Mouse (Mus musculus) intestine, embryonic 14.5 days (tissue): ENCODE measurements at regions not wholly inside any gene's neighbourhood (a gene's known extent, or its start where the extent isn't known, plus 50 kb on each side); places are given as distances from the start of the nearest gene placed in this dataset.

ENCODE experiments used
- ATAC-seq: fragments of 200-750 bp; cut with Nextera tagmentation; replicated peaks from 2 replicates; pipeline ENCODE4 v1.8.0; 2017; ENCODE audit warnings: low read depth, moderate number of reproducible peaks, moderate TSS enrichment, moderate library complexity; ENCODE audit not compliant: low FRiP score, low TSS enrichment
- DNase-seq: peaks from one replicate; pipeline ENCODE4 v3.0.0-alpha.2; 2018; ENCODE audit warnings: low spot score
- H3K27ac ChIP-seq: fragments of 300-500 bp; sonication (generic); 2 replicates; pipeline ENCODE4 v1.5.1; 2014; ENCODE audit warnings: low read depth, mild to moderate bottlenecking, control low read depth
- H3K27me3 ChIP-seq: fragments of 300-500 bp; sonication (generic); replicated peaks from 2 replicates; pipeline ENCODE4 v1.6.1; 2014; ENCODE audit warnings: low read length, control low read depth; ENCODE audit not compliant: control insufficient read depth, insufficient read depth
- H3K36me3 ChIP-seq: fragments of 300-500 bp; sonication (generic); 2 replicates; pipeline ENCODE4 v1.6.1; 2014; ENCODE audit warnings: low read length, control low read depth; ENCODE audit not compliant: control insufficient read depth, insufficient read depth
- H3K4me1 ChIP-seq: fragments of 300-500 bp; sonication (generic); replicated peaks from 2 replicates; pipeline ENCODE4 v1.6.1; 2014; ENCODE audit warnings: low read length, control low read depth, mixed read lengths; ENCODE audit not compliant: control insufficient read depth, insufficient read depth
- H3K4me2 ChIP-seq: fragments of 300-500 bp; sonication (generic); 2 replicates; pipeline ENCODE4 v1.6.1; 2014; ENCODE audit warnings: low read length
- H3K4me3 ChIP-seq: fragments of 300-500 bp; sonication (generic); 2 replicates; pipeline ENCODE4 v1.5.1; 2014; ENCODE audit warnings: low read depth, low read length, control low read depth, mixed read lengths
- H3K9ac ChIP-seq: fragments of 300-500 bp; sonication (generic); 2 replicates; pipeline ENCODE4 v1.6.1; 2014; ENCODE audit warnings: mild to moderate bottlenecking, low read length
- H3K9me3 ChIP-seq: fragments of 300-500 bp; sonication (generic); 2 replicates; pipeline ENCODE4 v1.6.1; 2016; ENCODE audit warnings: low read length, control low read depth; ENCODE audit not compliant: control insufficient read depth
- WGBS: fragments of 180-500 bp; shearing (Covaris S2); extraction: QIAGEN DNeasy Blood & Tissue Kit; methylation state at CpG from one replicate; pipeline ENCODE4 v1.1.7; 2014; 5-methylcytosine and 5-hydroxymethylcytosine counted together

DNA sequence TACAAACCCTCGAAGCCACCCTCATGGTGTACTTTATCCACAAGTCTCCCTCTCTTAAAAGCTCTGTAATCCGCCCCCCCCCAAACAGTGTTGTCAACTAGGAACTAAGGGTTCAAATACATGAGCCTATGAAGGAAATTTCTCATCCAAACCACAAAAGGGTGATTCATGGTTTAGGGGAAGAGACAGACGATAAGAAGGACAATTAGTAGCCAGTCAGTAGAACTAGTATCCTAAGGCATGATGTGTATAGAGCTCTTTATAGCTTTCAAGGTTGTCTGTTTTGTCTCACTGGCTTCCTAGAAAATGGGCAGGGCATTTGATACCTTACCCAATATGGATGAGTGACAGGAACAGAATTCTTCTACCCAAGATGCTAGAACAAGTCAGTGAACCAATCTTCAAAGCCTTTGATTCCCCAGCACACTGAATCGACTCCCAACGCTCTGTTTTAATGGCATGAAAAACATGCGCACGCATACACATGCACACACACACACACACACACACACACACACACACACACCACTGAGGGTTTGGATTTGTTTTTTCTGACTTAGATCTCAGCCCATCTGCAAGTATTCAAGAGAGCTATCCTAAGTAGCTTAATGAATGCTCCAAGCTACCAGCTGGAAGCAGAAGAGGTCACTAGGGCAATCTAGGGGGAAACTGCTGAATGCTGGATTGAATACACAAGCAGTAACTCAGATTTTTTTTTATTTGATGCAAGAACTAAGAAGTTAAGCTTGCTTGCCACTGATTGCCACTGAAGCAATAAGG, 236.6 kb upstream of the Sox9 start:
- 0 out of 2 replicates have a peak, but pooled peaks cover 6% of the 10 kb centered on the region for H3K4me1 ChIP-seq
- no peak for DNase-seq
- H3K4me3 ChIP-seq, result no peak overlapping the region
- no peaks in the 10 kb centered on the region for H3K27me3 ChIP-seq
- 62% methylated on average over 7 of the region's 7 CpGs for WGBS
- no peak for ATAC-seq
- H3K4me2 ChIP-seq, result no peak overlapping the region
- no peak overlapping the region for H3K27ac ChIP-seq
- H3K36me3 ChIP-seq, result no peaks in the 10 kb centered on the region
- H3K9ac ChIP-seq, result no peak overlapping the region
- H3K9me3 ChIP-seq, result no peaks in the 10 kb centered on the region

DNA sequence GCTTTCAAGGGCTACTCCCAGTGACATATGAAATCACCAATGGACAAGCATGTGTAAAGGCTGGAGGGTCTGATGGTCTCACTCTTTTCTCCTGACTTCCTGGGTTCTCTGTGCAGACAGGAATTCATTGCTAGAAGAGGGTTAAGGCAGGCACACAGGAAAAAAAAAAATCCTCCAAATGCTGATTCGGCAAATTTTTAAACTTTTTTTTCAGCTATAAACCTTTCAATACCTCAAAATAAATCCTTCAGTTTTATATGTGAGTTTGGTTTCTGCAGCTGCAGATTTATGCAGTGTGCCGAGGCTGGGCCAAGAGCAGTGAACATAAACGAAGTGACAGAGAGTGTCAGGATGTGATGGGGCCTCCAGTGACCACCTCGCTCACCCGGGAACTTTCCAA, 235.9 kb upstream of the Sox9 start:
- H3K4me3 ChIP-seq, result no peak overlapping the region
- DNase-seq, result no peak
- no peak overlapping the region for H3K9ac ChIP-seq
- H3K4me1 ChIP-seq, result 0 out of 2 replicates have a peak, but pooled peaks cover 6% of the 10 kb centered on the region
- H3K27ac ChIP-seq, result no peak overlapping the region
- WGBS, result 51% methylated on average over 5 of the region's 5 CpGs
- H3K4me2 ChIP-seq, result no peak overlapping the region
- H3K27me3 ChIP-seq, result no peaks in the 10 kb centered on the region
- no peaks in the 10 kb centered on the region for H3K36me3 ChIP-seq
- no peak for ATAC-seq
- no peaks in the 10 kb centered on the region for H3K9me3 ChIP-seq

DNA sequence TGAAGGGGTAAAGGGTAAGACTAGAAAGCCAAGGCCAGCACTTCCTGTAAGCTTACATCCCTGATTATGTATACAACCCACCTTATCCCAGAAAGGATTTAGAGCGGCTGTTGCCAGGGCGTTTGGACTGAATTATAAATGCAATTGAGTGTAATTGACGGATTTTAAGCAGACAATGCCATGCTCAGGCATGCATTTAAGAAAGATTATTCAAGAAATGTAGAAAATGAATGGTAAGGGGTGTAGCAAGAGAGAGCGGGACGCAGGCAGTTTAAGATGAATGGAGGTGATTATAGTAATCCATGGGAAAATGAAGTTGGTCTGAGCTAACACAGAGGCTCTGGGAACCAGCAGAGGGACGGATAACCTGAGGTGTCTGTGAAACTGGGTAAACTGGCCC, 229.2 kb upstream of the Sox9 start:
- H3K9ac ChIP-seq, result no peak overlapping the region
- H3K4me3 ChIP-seq, result no peak overlapping the region
- H3K4me2 ChIP-seq, result no peak overlapping the region
- H3K4me1 ChIP-seq, result no peaks in the 10 kb centered on the region
- H3K27me3 ChIP-seq, result no peaks in the 10 kb centered on the region
- WGBS, result 73% methylated on average over 6 of the region's 6 CpGs
- H3K9me3 ChIP-seq, result no peaks in the 10 kb centered on the region
- H3K27ac ChIP-seq, result no peak overlapping the region
- ATAC-seq (no peak), DNase-seq (no peak)
- no peaks in the 10 kb centered on the region for H3K36me3 ChIP-seq

DNA sequence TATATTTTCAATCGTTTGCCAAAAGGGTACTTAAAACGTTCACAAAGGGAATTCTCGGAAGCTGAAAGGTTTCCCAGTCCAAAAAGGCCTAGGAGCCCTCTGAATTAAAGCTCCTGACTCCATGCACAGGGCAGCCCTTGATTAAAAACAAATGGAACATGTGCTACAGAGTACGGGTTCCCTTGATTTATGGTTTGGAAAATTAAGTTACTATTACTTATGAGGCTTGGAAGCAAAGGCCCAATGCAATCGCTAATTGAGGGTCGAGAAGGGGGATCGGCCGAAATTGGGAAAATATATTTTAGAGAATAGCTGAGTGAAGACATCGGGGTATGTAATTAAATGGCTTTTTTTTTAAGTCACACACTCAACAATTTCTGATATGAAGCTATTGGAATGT, 219.0 kb upstream of the Sox9 start:
- no peaks in the 10 kb centered on the region for H3K27me3 ChIP-seq
- ATAC-seq, result no peak
- H3K9me3 ChIP-seq, result 0 out of 2 replicates have a peak, but pooled peaks cover 2% of the 10 kb centered on the region
- H3K9ac ChIP-seq, result no peak overlapping the region
- no peak overlapping the region for H3K4me3 ChIP-seq
- H3K4me2 ChIP-seq, result no peak overlapping the region
- DNase-seq, result no peak
- 90% methylated on average over 9 of the region's 9 CpGs for WGBS
- H3K27ac ChIP-seq, result no peak overlapping the region
- no peaks in the 10 kb centered on the region for H3K4me1 ChIP-seq
- no peaks in the 10 kb centered on the region for H3K36me3 ChIP-seq

DNA sequence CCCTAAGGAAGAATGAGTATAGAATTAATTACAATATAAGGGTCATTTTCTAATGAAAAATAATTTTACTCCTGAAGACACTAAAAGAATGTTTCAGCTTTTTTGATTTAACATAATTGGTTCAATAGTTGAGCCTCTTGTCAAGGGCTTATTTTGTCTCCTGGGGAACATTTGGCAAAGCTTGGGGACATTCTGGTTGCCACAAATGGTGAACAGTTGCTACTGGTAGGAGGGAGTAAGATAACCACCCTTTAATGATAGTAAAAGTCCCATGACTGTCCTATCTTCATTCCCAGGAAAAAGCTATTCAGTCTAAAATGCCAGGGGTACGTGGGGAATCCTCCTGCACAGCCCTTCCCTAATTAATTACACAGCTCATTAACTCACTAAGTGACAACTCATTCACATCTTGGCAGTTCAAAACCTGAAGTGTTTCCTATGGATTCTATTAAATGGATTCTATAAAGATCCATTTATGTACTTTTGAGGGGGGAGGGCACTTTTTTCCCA, 217.3 kb upstream of the Sox9 start:
- H3K27me3 ChIP-seq, result no peaks in the 10 kb centered on the region
- H3K36me3 ChIP-seq, result no peaks in the 10 kb centered on the region
- no peak overlapping the region for H3K4me3 ChIP-seq
- no peaks in the 10 kb centered on the region for H3K4me1 ChIP-seq
- no peak overlapping the region for H3K27ac ChIP-seq
- no peak for DNase-seq
- no peak overlapping the region for H3K4me2 ChIP-seq
- H3K9me3 ChIP-seq, result 0 out of 2 replicates have a peak, but pooled peaks cover 2% of the 10 kb centered on the region
- no peak overlapping the region for H3K9ac ChIP-seq
- 51% methylated on average over 1 of the region's 1 CpGs for WGBS
- ATAC-seq, result no peak

DNA sequence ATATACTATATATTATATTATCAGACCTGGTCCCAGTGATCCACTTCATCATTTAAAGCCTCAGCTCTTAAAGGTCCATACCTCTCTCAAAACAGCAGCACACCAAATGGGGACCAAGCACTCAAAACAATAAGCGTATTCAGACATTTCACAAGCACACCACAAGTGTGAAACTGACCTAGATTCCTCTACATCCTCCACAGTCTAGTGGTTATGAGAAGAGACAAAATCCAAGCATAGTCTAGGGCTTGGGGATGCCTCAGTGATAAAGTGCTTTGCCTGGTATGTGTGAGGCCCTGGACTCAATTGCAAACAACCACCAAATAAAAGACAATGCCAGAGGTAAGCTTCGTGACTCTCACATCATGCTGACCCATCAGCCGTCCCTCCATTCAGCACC, 216.0 kb upstream of the Sox9 start:
- Histone ChIP-seq H3K4me3 (no peak overlapping the region), H3K4me2 (no peak overlapping the region), H3K9ac (no peak overlapping the region), H3K27me3 (no peaks in the 10 kb centered on the region), H3K36me3 (no peaks in the 10 kb centered on the region), H3K27ac (no peak overlapping the region), H3K9me3 (no peaks in the 10 kb centered on the region), H3K4me1 (no peaks in the 10 kb centered on the region)
- WGBS, result 80% methylated on average over 3 of the region's 3 CpGs
- DNase-seq (no peak), ATAC-seq (no peak)

DNA sequence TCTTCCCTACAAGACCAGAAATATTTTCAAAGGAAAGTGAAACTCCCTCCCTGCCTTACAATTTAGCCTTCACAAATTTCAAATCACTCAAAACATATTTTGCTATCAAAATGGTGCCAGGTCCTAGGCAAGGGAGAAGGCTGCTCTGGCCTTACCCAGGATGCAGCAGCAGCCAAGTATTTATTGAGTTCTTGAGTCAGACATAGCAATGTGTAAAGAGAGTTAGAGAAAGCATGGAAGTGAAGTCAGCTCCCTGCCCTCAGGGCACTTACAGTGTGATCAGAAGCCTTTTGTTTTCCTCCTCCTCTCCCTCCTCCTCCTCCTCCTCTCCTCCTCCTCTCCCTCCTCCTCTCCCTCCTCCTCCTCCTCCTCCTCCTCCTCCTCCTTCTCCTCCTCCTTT, 194.6 kb upstream of the Sox9 start:
- Histone ChIP-seq H3K27me3 (no peaks in the 10 kb centered on the region), H3K4me3 (no peak overlapping the region), H3K27ac (no peak overlapping the region), H3K36me3 (no peaks in the 10 kb centered on the region), H3K4me2 (no peak overlapping the region), H3K4me1 (no peaks in the 10 kb centered on the region), H3K9me3 (peaks cover 4% of the 10 kb centered on the region; the same call in 1 of the 2 replicates), H3K9ac (no peak overlapping the region)
- no peak for DNase-seq
- no peak for ATAC-seq

DNA sequence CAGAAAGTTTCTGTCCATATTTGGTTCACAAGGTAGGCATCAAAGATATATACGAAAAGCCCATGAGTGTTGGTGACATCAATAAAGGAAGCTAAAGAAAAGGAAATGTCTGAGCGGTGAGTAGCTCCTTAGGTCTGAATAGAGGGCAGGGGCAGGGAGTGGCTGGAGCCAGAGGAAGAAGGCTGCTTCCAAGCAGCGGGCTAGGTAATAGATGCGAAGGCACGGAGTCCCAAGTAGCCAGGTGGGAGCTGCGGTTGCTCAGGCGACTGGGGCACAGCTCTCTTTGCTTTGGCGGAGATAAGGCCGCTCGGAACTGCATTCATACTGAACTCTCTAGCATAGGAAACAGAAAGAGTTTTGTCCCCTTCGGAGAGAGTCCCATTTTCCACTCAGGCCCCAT, 193.9 kb upstream of the Sox9 start:
- Histone ChIP-seq H3K9ac (no peak overlapping the region), H3K4me2 (no peak overlapping the region), H3K4me3 (no peak overlapping the region), H3K4me1 (no peaks in the 10 kb centered on the region), H3K36me3 (no peaks in the 10 kb centered on the region), H3K27ac (no peak overlapping the region), H3K27me3 (no peaks in the 10 kb centered on the region), H3K9me3 (peaks cover 4% of the 10 kb centered on the region; the same call in 1 of the 2 replicates)
- ATAC-seq (no peak), DNase-seq (no peak)
- 60% methylated on average over 11 of the region's 11 CpGs for WGBS

DNA sequence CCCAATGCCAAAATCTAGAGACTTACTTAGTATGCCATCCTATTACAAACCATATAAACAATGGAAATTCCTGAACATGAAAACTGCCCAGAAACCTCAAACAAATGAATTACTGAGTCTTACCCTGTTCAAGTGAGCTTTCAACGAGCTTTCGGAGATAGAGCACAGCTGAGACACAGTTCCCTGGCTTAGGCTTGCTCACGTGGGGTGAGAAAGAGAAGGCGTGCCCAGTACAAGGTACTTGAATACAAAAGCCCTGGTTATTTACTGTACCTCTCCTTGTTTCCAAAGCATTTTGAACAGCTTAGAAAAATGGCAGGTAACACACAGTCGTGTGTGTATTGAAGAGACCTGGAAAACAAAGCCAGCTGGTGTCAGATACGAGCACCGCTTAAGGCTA, 191.8 kb upstream of the Sox9 start:
- no peaks in the 10 kb centered on the region for H3K27me3 ChIP-seq
- 78% methylated on average over 7 of the region's 7 CpGs for WGBS
- H3K9ac ChIP-seq, result no peak overlapping the region
- no peak for DNase-seq
- H3K4me3 ChIP-seq, result no peak overlapping the region
- no peaks in the 10 kb centered on the region for H3K36me3 ChIP-seq
- no peak for ATAC-seq
- H3K9me3 ChIP-seq, result peaks cover 4% of the 10 kb centered on the region; the same call in 1 of the 2 replicates
- H3K4me1 ChIP-seq, result no peaks in the 10 kb centered on the region
- H3K27ac ChIP-seq, result no peak overlapping the region
- no peak overlapping the region for H3K4me2 ChIP-seq
